Mouse (Mus musculus): ENCODE results near the gene Rpap3.

DNA sequence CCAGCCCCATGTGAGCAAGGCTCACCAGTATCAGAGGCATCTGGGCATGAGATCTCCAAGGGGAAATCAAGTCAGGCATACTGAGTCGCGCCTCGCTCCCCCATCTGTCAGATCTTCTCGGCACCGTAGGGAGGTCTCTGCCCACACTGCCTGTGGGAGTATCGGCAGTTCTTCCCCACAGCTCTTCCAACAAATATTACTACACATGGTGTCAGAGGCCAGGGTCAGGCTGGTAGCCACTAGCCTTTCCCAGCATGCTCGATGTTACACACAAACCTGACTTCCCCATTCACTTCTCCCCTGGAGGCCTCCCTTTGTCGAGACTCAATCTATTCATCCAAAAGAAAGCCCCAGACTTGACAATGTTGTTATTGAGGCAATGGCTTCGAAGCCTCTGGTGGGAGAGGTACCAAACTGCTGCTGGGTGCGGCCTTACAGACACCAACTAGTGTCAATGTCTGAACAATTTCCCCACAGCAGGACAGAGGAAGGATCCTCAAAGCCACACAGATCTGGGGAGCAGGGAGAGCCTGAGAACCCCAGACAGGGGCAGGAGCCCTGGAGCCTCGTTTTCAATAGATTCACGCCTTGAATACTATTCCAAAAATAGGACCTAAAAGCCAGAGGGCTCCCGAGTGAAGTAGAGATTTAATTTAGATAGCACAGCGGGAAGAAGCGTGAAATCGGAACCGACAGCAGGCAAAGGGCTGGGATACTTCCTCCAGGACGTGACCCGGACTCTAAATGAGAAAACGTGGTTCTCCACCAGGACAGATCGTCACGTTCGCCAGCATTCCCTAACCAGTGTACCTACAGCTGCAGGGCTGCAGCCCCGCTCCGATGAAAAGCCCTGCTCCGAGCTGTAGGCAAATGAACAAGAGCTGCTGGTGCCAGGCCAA lies 47.5 kb downstream of the Rpap3 start:
- TF ChIP-seq CTCF (IDR thresholded peaks at IDR 0.05; ENCODE audit: borderline replicate concordance, insufficient read depth, low read length) (no peak), POLR2A (IDR thresholded peaks at IDR 0.05; ENCODE audit: low read depth, low read length) (no peak)
